Mouse (Mus musculus) lung, postnatal 25 days (tissue): ENCODE measurements around the gene Gm4756.
"Not testable (repeated sequence)": the region's sequence is repeated elsewhere in the genome, so short reads cannot be mapped to it uniquely, and the experiment has no call there.

Experiments
- DNase-seq: peaks from one replicate; pipeline ENCODE4 v3.0.0; 2022; ENCODE audit warnings: low spot score

Gm4756 gene

GRCm38 (mm10) chr12:72654698-72655097 is 5.2 kb upstream of the Gm4756 start:
- peak; percentile 55 for DNase-seq

DNA sequence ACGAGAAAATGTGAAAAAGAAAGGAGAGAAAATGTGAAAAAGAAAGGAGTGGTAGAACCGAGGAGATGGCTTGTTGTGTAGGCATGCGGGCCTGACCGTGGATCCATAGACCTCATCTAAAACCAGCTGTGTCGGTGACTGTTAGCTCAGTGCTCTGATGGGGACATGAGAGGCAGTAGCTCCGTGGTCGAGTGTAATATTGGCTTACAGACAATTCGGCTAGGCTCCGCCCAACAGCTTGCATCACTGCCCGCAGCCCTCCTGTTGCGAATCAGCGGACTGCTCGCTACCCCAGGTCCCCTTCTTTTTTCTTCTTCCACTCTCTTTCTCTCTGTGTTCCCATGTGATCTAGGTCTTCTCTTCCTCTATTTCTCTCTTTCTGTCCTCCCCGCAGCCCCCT is 540 bp downstream of the Gm4756 start:
- no peak for DNase-seq

GRCm38 (mm10) chr12:72638025-72638424 is 11.4 kb downstream of the Gm4756 start:
- no peak for DNase-seq

DNA sequence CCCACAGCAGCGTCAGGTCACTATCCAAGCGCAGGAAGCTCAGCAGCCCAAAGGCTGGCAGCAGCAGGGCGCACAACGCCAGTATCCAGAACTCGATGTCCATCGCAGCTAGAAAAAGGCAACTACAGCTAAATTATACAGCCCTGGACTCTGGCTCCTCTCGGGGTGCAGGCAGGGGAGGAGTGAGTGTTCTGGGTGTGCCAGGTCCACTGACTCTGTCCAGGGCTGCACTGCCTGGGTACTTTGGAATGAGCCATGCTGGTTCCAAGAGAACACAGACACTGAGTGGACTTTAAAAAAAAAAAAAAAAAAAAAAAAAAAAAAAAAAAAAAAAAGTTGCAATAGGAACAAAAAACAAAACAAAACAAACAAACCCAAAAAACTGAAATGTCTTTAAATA is 20.7 kb downstream of the Gm4756 start:
- no peak for DNase-seq

DNA sequence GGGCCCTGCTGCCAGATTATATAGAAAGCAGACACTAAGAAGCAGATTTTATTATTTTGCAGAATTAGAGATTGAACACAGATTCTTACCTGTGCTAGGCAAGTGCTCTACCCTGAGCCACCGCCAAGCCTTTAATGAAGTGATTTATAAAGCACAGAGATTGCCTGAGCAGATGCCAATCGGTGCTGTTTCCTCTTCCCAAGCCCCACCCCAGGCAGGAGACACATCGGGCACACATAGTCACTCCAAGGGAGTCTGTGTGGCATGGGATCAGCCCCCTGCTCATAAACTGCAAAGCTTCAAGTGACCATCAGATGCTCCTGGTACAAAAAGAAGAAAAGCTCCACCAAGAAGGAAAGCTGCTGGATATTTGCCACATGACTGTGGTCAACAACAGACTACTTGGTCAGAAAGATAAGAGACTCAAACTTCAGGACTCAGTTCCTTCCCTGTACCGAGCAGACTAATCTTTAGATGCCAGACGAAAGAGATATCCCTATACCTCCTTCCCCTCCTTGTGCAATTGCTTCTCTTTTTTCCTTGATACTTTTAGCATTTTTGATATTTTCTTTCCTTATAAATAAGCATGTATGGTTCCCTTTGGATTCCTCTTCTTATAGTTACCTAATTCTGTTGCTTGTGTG is 26.5 kb downstream of the Gm4756 start:
- no peak for DNase-seq

- no peak for DNase-seq
These were observed 28.0 kb downstream of the Gm4756 start for GRCm38 (mm10) chr12:72621441-72621840.

- DNase-seq: no peak
These were observed 28.6 kb downstream of the Gm4756 start for GRCm38 (mm10) chr12:72620856-72621255.

- no peak for DNase-seq
These were observed 37.4 kb downstream of the Gm4756 start for GRCm38 (mm10) chr12:72612053-72612452.

DNA sequence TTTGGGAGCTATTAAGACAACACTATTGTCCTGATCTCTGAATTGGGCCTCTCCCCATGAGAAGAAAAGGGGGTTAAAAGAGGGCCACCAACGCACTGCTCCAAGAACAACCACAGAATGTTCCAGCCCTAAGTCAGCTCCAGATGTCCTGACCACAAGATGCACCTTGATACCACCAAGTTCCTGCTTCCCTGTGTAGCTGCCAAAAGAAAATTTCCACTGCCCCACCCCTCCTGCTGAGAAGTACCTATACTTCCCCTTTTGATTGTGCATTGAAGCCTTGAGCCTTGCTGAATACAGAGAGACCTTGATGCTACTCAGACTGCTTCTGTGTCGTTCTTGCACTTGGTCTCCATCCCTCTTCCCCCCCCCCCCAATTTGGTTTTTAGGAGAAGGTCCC is 50.7 kb downstream of the Gm4756 start:
- DNase-seq: not testable (repeated sequence)

GRCm38 (mm10) chr12:72594001-72594400 is 55.5 kb downstream of the Gm4756 start:
- no peak for DNase-seq

DNA sequence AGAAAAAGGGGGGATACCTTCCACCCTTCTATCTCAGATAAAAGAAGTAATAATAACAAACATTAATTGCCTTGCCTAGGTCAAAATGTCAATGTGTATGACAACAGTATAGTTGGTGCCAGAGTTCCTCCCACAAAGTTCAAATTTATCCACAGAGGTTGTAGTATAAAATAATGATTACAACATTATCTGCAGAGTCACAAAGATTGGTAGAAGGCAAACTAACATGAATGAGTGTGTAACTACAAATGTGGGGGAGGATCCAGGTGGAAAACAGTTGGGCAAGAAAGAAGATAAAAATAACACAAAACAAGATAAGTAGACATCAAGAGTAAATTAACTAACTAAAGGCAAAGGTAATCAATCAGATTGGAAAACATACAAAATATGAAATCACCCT is 56.5 kb downstream of the Gm4756 start:
- DNase-seq: no peak

DNA sequence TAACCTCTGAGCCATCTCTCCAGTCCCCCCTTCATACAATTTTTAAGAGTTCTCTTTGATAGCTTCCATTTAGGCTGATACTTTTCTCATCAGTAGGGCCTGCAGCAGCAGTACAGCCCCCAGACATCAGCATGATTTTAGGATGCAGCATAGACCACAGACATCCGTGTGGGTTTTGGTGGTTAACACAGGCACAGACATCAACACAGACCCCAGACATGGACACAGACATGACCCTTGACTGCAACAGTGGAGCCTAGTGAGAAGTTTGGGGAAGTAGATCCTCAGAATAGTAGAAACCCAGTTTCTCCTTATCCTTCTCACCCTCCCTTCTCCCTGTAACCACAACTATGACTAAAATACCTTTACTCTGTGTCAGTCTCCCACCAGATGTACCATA is 64.1 kb downstream of the Gm4756 start:
- DNase-seq: no peak

DNA sequence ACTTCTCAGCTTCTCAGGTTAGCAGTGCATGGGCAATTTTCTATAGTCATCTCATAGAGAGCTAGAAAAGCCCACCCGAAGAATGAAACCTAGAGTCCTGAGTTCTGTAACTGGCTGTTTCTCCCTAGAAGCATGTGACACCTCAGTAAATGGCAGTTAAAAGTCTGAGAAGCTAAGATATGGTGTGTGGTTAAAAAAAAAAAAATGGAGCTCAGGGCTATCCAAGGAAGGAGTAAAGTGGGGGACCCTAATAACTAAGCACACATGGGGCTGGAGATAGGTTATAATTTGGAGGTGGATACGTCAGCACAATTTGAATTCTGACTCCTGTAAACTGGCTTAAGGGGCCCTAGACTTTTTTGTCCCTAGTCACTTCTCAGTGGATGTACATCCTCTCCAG is 66.4 kb downstream of the Gm4756 start:
- DNase-seq: no peak

GRCm38 (mm10) chr12:72582021-72582420 is 67.4 kb downstream of the Gm4756 start:
- DNase-seq: no peak

DNA sequence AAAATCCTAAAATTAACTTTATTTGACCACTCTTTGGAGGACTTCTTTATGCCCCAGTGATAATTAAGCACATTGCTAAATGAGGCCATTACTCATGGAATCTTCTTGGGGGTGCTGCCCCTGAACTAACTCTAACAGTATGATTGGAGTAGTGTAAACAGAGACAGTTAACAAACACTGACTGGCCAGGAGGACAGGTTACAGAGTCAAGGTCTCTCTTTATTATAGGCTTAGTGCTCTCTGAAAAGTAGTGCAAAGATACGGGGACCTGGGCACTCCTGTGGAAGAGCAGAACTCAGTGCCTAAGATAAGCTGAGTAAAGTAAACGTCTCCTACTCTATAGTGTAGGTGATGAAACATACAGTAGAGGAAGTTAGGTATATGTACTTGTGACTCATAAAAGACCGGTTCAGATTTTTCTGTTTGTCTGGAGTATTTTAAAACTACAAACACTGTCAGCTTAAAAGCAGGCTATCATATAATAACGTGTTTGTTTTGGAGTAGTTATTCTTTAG is 85.1 kb downstream of the Gm4756 start:
- DNase-seq: no peak

DNA sequence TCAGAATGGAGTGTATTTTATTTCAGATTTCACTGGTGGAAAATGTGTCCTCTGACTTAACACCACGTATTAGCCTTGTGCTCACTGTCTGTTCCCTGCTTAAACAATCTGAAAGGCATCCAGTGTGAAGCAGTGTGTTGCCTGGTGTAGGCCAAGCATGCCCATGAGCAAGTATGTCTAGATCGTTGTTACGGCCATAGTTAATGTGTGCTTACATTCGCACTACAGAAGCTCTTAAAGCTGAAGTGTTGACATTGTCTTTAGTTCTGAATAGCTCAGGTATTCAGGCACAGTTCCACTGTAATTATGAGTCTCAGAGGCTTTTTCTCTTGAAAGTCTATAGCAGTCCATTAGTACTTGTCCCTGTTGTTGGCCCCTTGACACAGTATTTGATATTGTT is 95.1 kb downstream of the Gm4756 start:
- peak; percentile 67 for DNase-seq

DNA sequence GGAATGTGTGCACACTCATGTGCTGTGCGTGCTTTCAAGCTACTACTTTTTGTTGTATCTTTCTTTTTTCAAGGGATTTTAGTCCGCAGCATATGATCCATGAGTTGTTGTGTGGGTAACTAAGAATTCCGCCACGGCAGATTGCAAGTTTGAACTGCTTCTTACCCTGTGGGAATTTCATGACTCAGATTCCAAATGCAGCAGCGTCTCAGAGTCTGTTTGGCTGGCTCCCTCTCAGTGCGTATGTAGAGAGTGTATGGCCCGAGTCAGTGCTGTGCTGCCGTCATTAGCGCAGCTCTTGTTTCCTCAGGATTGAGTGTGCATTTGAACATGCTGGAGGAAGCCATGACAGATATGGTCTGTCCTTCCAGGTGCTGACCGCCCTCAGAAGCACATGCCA is 110.9 kb downstream of the Gm4756 start:
- DNase-seq: no peak

DNA sequence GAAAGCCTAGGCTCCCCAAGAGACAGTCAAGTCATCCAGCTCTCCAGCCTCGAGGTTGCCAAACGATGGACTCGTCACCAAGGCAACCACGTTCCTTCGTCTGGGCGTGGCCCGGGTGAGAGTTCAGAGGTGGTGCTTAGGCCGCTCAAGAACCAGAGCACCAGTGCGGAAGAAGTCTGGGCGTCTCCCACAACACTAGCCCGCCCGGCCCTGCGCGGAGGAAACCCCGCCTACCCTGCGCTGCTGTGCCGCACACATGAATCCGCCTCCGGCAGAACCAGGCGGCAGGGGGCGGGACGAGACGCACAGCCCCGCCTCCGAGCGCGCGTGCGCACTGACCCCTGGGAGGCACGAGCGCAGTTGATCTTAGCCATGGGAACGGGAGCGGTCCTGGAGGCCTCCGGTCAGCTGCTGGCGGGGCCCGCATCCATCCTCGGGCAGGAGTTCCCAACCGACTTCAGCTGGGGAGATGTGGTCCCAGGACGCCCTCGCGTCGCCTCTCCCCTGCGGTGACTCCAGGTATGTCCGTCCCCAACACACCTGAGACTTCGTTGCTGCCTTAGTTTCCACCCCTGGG is 113.4 kb downstream of the Gm4756 start, which contains the start of gene Pcnx4:
Gene Pcnx4 (plus strand): TSS at position 363 of the 577 bp plus-strand sequence.
- DNase-seq: peak; percentile 96

- DNase-seq: peak; percentile 3
These were observed 113.9 kb downstream of the Gm4756 start for GRCm38 (mm10) chr12:72535599-72535998.

- no peak for DNase-seq
These were observed 115.5 kb downstream of the Gm4756 start for GRCm38 (mm10) chr12:72533986-72534385.

GRCm38 (mm10) chr12:72532303-72532702 is 117.2 kb downstream of the Gm4756 start:
- DNase-seq: no peak
